Mouse (Mus musculus): ENCODE results near the gene Adipoq. TPM values are rescaled to one million over a fixed set of nuclear protein-coding genes. Genes with fewer than 3 reads are reported as not detected.

Gene Adipoq
- polyA plus RNA-seq, 1 experiment from 2014 or later, result not detected

GRCm38 (mm10) chr16:23112861-23113435, 33.4 kb upstream of the Adipoq start:
- WGBS (ENCODE audit: insufficient replicate concordance), result 38% methylated on average over 9 of the region's 9 CpGs
- Histone ChIP-seq H3K36me3 (ENCODE audit: control insufficient read depth, insufficient read depth) (peaks cover 64% of the 10 kb centered on the region), H3K9ac (ENCODE audit: low read depth, low read length) (no peak overlapping the region), H3K4me1 (ENCODE audit: control insufficient read depth, low read depth, low read length) (peaks cover 7% of the 10 kb centered on the region), H3K27ac (ENCODE audit: low read length) (peak overlapping the region; percentile 24; the same call in 1 of the 2 replicates), H3K27me3 (ENCODE audit: control insufficient read depth, insufficient read depth, low read depth, low read length) (no peaks in the 10 kb centered on the region), H3K4me2 (ENCODE audit: low read depth, low read length) (no peak overlapping the region), H3K9me3 (replicated peaks; ENCODE audit: control insufficient read depth, low read length) (no peaks in the 10 kb centered on the region), H3K4me3 (ENCODE audit: low read depth, low read length) (no peak overlapping the region)
- no peak for ATAC-seq (ENCODE audit: low read depth)

GRCm38 (mm10) chr16:23113903-23114302, 32.4 kb upstream of the Adipoq start:
- Histone ChIP-seq H3K9me3 (replicated peaks; ENCODE audit: control insufficient read depth, low read length) (no peaks in the 10 kb centered on the region), H3K4me3 (ENCODE audit: low read depth, low read length) (no peak overlapping the region), H3K9ac (ENCODE audit: low read depth, low read length) (no peak overlapping the region), H3K27me3 (ENCODE audit: control insufficient read depth, insufficient read depth, low read depth, low read length) (no peaks in the 10 kb centered on the region), H3K4me2 (ENCODE audit: low read depth, low read length) (no peak overlapping the region), H3K27ac (ENCODE audit: low read length) (no peak overlapping the region), H3K36me3 (ENCODE audit: control insufficient read depth, insufficient read depth) (peaks cover 63% of the 10 kb centered on the region), H3K4me1 (ENCODE audit: control insufficient read depth, low read depth, low read length) (peaks cover 7% of the 10 kb centered on the region)
- no peak for ATAC-seq (ENCODE audit: low read depth)

- H3K4me1 ChIP-seq (ENCODE audit: control insufficient read depth, low read depth, low read length), result peaks cover 3% of the 10 kb centered on the region
- no peak overlapping the region for H3K4me2 ChIP-seq (ENCODE audit: low read depth, low read length)
- no peak overlapping the region for H3K9ac ChIP-seq (ENCODE audit: low read depth, low read length)
- H3K4me3 ChIP-seq (ENCODE audit: low read depth, low read length), result no peak overlapping the region
- H3K27ac ChIP-seq (ENCODE audit: low read length), result no peak overlapping the region
- 51% methylated on average over 5 of the region's 5 CpGs for WGBS (ENCODE audit: insufficient replicate concordance)
- H3K27me3 ChIP-seq (ENCODE audit: control insufficient read depth, insufficient read depth, low read depth, low read length), result no peaks in the 10 kb centered on the region
- no peak for ATAC-seq (ENCODE audit: low read depth)
- H3K36me3 ChIP-seq (ENCODE audit: control insufficient read depth, insufficient read depth), result peaks cover 62% of the 10 kb centered on the region
- H3K9me3 ChIP-seq (replicated peaks; ENCODE audit: control insufficient read depth, low read length), result no peaks in the 10 kb centered on the region
Measured at GRCm38 (mm10) chr16:23114339-23115171, 31.8 kb upstream of the Adipoq start.

GRCm38 (mm10) chr16:23115486-23115885, 30.9 kb upstream of the Adipoq start:
- no peaks in the 10 kb centered on the region for H3K27me3 ChIP-seq (ENCODE audit: control insufficient read depth, insufficient read depth, low read depth, low read length)
- H3K27ac ChIP-seq (ENCODE audit: low read length), result no peak overlapping the region
- H3K4me1 ChIP-seq (ENCODE audit: control insufficient read depth, low read depth, low read length), result no peaks in the 10 kb centered on the region; the same call in 1 of the 2 replicates
- H3K4me2 ChIP-seq (ENCODE audit: low read depth, low read length), result no peak overlapping the region
- no peaks in the 10 kb centered on the region for H3K9me3 ChIP-seq (replicated peaks; ENCODE audit: control insufficient read depth, low read length)
- H3K36me3 ChIP-seq (ENCODE audit: control insufficient read depth, insufficient read depth), result peaks cover 59% of the 10 kb centered on the region
- WGBS (ENCODE audit: insufficient replicate concordance), result 76% methylated on average over 3 of the region's 3 CpGs
- no peak overlapping the region for H3K9ac ChIP-seq (ENCODE audit: low read depth, low read length)
- no peak for ATAC-seq (ENCODE audit: low read depth)
- no peak overlapping the region for H3K4me3 ChIP-seq (ENCODE audit: low read depth, low read length)

GRCm38 (mm10) chr16:23117173-23117572, 29.2 kb upstream of the Adipoq start:
- H3K4me2 ChIP-seq (ENCODE audit: low read depth, low read length), result no peak overlapping the region
- no peak overlapping the region for H3K9ac ChIP-seq (ENCODE audit: low read depth, low read length)
- H3K27me3 ChIP-seq (ENCODE audit: control insufficient read depth, insufficient read depth, low read depth, low read length), result no peaks in the 10 kb centered on the region
- H3K36me3 ChIP-seq (ENCODE audit: control insufficient read depth, insufficient read depth), result peaks cover 57% of the 10 kb centered on the region
- H3K4me3 ChIP-seq (ENCODE audit: low read depth, low read length), result no peak overlapping the region
- no peaks in the 10 kb centered on the region; the same call in 1 of the 2 replicates for H3K4me1 ChIP-seq (ENCODE audit: control insufficient read depth, low read depth, low read length)
- ATAC-seq (ENCODE audit: low read depth), result no peak
- no peak overlapping the region for H3K27ac ChIP-seq (ENCODE audit: low read length)
- WGBS (ENCODE audit: insufficient replicate concordance), result 59% methylated on average over 4 of the region's 4 CpGs
- H3K9me3 ChIP-seq (replicated peaks; ENCODE audit: control insufficient read depth, low read length), result no peaks in the 10 kb centered on the region

- no peak for ATAC-seq (ENCODE audit: low read depth)
- Histone ChIP-seq H3K9ac (ENCODE audit: low read depth, low read length) (no peak overlapping the region), H3K9me3 (replicated peaks; ENCODE audit: control insufficient read depth, low read length) (no peaks in the 10 kb centered on the region), H3K4me2 (ENCODE audit: low read depth, low read length) (no peak overlapping the region), H3K4me3 (ENCODE audit: low read depth, low read length) (no peak overlapping the region), H3K27ac (ENCODE audit: low read length) (no peak overlapping the region), H3K36me3 (ENCODE audit: control insufficient read depth, insufficient read depth) (peaks cover 41% of the 10 kb centered on the region), H3K27me3 (ENCODE audit: control insufficient read depth, insufficient read depth, low read depth, low read length) (no peaks in the 10 kb centered on the region), H3K4me1 (ENCODE audit: control insufficient read depth, low read depth, low read length) (peaks cover 4% of the 10 kb centered on the region)
- 77% methylated on average over 3 of the region's 3 CpGs for WGBS (ENCODE audit: insufficient replicate concordance)
Measured at GRCm38 (mm10) chr16:23122446-23122845, 23.9 kb upstream of the Adipoq start.

- Histone ChIP-seq H3K27ac (ENCODE audit: low read length) (no peak overlapping the region), H3K36me3 (ENCODE audit: control insufficient read depth, insufficient read depth) (peaks cover 38% of the 10 kb centered on the region), H3K4me3 (ENCODE audit: low read depth, low read length) (no peak overlapping the region), H3K9ac (ENCODE audit: low read depth, low read length) (no peak overlapping the region), H3K27me3 (ENCODE audit: control insufficient read depth, insufficient read depth, low read depth, low read length) (no peaks in the 10 kb centered on the region), H3K4me1 (ENCODE audit: control insufficient read depth, low read depth, low read length) (peaks cover 4% of the 10 kb centered on the region), H3K4me2 (ENCODE audit: low read depth, low read length) (no peak overlapping the region), H3K9me3 (replicated peaks; ENCODE audit: control insufficient read depth, low read length) (no peaks in the 10 kb centered on the region)
- WGBS (ENCODE audit: insufficient replicate concordance), result 88% methylated on average over 4 of the region's 4 CpGs
- ATAC-seq (ENCODE audit: low read depth), result no peak
Measured at GRCm38 (mm10) chr16:23123104-23123503, 23.2 kb upstream of the Adipoq start.

- Histone ChIP-seq H3K4me3 (ENCODE audit: low read depth, low read length) (no peak overlapping the region), H3K9ac (ENCODE audit: low read depth, low read length) (no peak overlapping the region), H3K27me3 (ENCODE audit: control insufficient read depth, insufficient read depth, low read depth, low read length) (no peaks in the 10 kb centered on the region), H3K4me2 (ENCODE audit: low read depth, low read length) (no peak overlapping the region), H3K27ac (ENCODE audit: low read length) (no peak overlapping the region), H3K4me1 (ENCODE audit: control insufficient read depth, low read depth, low read length) (peaks cover 10% of the 10 kb centered on the region), H3K36me3 (ENCODE audit: control insufficient read depth, insufficient read depth) (peaks cover 32% of the 10 kb centered on the region), H3K9me3 (replicated peaks; ENCODE audit: control insufficient read depth, low read length) (no peaks in the 10 kb centered on the region)
- WGBS (ENCODE audit: insufficient replicate concordance), result 80% methylated on average over 4 of the region's 4 CpGs
- ATAC-seq (ENCODE audit: low read depth), result no peak
Measured at GRCm38 (mm10) chr16:23124398-23124797, 21.9 kb upstream of the Adipoq start.

GRCm38 (mm10) chr16:23127311-23127672, 19.0 kb upstream of the Adipoq start:
- Histone ChIP-seq H3K9ac (ENCODE audit: low read depth, low read length) (peak overlapping the region; percentile 85), H3K27me3 (ENCODE audit: control insufficient read depth, insufficient read depth, low read depth, low read length) (no peaks in the 10 kb centered on the region), H3K4me2 (ENCODE audit: low read depth, low read length) (peak overlapping the region; percentile 82), H3K4me1 (ENCODE audit: control insufficient read depth, low read depth, low read length) (peaks cover 10% of the 10 kb centered on the region), H3K9me3 (replicated peaks; ENCODE audit: control insufficient read depth, low read length) (no peaks in the 10 kb centered on the region), H3K4me3 (ENCODE audit: low read depth, low read length) (peak overlapping the region; percentile 77), H3K36me3 (ENCODE audit: control insufficient read depth, insufficient read depth) (peaks cover 15% of the 10 kb centered on the region), H3K27ac (ENCODE audit: low read length) (peak overlapping the region; percentile 96)
- WGBS (ENCODE audit: insufficient replicate concordance), result 0% methylated on average over 4 of the region's 4 CpGs
- ATAC-seq (ENCODE audit: low read depth), result peak; percentile 16
